Mouse (Mus musculus): Measurements from ENCODE around the gene Vamp5.

Vamp5 gene

GRCm38 (mm10) chr6:72380131-72380770 is at the start of gene Vamp5:
Gene Vamp5, minus strand, starts transcription at chr6:72380468.
- peak; percentile 61 for DNase-seq (ENCODE audit: extremely low spot score, low spot score)

DNA sequence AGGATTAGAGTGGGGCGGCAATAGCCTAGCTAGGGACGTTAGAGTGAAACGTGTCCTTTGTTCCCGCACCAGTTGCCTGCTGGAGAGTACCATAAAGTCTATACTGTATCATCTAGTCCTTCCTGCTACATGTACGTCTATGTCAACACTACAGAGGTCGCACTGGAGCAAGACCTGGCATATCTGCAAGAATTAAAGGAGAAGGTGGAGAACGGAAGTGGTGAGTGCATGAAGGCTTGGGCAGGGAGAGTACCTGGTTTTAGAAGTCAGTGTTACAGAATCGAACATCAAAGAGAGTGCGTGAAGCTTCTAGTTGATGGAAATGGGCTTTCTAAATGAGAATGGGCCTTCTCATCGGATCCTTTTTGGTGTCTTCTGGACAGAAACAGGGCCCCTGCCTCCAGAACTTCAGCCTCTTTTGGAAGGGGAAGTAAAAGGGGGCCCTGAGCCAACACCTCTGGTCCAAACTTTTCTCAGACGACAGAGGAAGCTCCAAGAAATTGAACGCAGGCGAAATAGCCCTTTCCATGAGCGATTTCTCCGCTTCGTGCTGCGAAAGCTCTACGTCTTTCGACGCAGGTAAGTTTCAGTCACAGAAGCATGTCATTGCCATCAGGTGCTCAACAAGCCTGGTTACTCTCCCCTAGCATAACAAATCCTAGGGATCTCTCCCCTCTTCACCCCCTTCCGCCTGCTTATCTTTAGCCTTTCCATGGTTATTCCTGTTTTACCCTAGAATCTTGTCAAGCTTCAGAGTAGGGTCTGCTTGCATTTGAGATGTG is 49.0 kb upstream of the Vamp5 start:
- DNase-seq (ENCODE audit: extremely low spot score, low spot score) = no peak

GRCm38 (mm10) chr6:72428036-72428435 is 47.8 kb upstream of the Vamp5 start:
- DNase-seq (ENCODE audit: extremely low spot score, low spot score) = peak; percentile 70

GRCm38 (mm10) chr6:72425646-72426045 is 45.4 kb upstream of the Vamp5 start:
- no peak for DNase-seq (ENCODE audit: extremely low spot score, low spot score)

- no peak for DNase-seq (ENCODE audit: extremely low spot score, low spot score)
Observed at GRCm38 (mm10) chr6:72420901-72421300, 40.6 kb upstream of the Vamp5 start.

GRCm38 (mm10) chr6:72419806-72420205 is 39.5 kb upstream of the Vamp5 start:
- no peak for DNase-seq (ENCODE audit: extremely low spot score, low spot score)

DNA sequence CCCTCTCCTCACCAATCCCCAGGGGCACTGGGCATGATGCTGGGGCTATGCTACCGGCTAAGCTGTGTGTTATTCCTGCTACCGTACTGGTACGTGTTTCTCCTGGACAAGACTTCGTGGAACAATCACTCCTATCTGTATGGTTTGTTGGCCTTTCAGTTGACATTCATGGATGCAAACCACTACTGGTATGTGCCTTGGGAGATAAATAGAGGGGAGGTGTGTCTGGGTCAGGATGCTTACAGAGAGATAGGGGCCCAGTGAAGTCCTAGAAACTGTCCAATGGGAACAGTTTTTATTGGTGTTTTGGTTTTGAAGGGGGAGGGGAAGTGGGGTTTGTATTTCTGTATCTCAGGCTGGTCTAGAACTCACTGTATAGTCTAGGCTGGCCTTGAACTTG is 38.0 kb upstream of the Vamp5 start:
- DNase-seq (ENCODE audit: extremely low spot score, low spot score) = no peak

DNA sequence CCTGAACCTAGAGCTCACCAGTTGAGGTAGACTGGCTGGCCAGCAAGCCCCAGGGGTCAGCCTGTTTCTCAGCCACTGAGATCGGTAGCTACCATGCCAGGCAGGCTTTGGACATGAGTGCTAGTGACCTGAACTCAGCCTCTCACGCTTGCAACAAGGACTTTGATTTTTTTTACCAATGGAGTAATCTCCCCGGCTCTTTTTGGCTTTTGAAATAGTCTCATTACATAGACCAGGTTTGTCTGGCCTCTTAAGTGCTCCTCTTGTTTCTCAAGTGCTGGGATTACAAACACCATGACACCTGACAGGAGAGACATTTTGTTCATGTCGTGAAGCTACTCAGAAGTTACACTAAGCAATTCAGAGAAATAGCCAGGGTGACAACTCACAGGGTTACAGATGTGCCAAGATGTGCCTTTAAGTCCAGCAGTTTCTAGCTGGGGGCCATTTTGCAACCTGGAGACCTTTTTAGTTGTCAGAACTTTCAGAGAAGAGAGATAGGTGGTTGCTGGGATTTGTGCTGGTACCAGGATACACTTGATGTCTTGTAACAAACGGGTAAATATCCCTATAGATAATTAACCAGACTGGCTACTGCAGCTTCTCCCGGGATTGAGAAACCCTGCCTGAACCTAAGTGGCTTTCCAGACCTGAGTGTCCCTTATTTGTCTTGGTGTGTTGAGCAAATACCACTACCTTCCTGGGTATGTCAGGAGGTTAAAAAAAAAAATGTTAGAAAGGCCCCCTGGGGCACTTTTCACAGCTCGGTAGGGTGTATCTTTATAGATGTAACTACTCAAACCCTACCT is 35.9 kb upstream of the Vamp5 start:
- DNase-seq (ENCODE audit: extremely low spot score, low spot score) = no peak

GRCm38 (mm10) chr6:72415181-72415580 is 34.9 kb upstream of the Vamp5 start:
- no peak for DNase-seq (ENCODE audit: extremely low spot score, low spot score)

GRCm38 (mm10) chr6:72414076-72414756 is 33.9 kb upstream of the Vamp5 start, which contains the start of gene Ggcx:
Gene Ggcx, plus strand, starts transcription at chr6:72414308.
- DNase-seq (ENCODE audit: extremely low spot score, low spot score) = peak; percentile 93

GRCm38 (mm10) chr6:72410518-72410917 is 30.2 kb upstream of the Vamp5 start:
- no peak for DNase-seq (ENCODE audit: extremely low spot score, low spot score)

DNA sequence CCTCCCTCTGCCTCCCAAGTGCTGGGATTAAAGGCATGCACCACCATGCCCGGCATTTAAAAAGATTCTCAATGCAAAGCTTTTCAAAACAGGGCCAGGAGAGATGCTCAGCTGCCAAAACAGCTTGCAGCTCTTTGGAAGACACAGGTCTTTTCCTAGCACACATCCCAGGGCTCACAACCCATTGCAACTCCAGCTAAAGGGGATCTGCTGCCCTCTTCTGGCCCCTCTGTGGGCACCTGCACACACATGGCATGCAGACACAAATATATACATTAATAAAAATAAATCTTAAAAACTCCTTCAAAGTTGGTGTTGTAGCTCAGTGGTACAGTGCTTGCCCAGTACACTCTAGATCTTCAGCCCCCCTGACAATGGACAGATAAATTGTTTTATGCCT is 29.7 kb upstream of the Vamp5 start:
- DNase-seq (ENCODE audit: extremely low spot score, low spot score) = no peak

DNA sequence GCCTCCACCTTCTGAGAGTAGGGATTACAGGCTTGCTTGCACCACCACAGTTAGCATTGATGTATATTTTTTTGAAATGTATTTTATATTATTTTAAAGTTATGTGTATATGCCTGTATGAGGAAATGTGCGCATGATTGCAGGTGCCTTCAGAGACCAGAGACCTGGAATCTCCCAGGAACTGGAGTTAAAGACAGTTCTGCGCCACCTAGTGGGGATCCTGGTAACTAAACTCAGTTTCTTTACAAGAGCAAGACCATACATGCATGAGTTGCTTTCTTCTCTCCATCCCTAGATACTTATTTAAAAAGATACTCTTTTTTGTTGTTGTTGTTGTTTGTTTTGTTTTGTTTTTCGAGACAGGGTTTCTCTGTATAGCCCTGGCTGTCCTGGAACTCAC is 29.3 kb upstream of the Vamp5 start:
- DNase-seq (ENCODE audit: extremely low spot score, low spot score) = peak; percentile 64

DNA sequence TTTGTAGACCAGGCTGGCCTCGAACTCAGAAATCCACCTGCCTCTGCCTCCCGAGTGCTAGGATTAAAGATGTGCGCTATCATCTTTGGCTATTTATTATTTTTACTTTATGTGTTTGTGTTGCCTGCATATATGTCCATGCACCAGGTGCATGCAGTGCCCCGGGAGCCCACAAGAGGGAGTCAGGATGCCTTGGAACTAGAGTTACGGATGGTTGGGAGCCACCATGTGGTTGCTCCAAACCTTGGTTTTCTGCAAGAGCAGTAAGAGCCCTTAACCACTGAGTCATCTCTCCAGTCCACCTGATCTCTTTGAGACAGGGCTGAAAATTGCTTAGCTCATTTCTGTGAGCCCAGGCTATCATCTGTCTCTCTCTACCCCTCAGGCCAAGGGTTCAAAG is 26.9 kb upstream of the Vamp5 start:
- peak; percentile 93 for DNase-seq (ENCODE audit: extremely low spot score, low spot score)

- DNase-seq (ENCODE audit: extremely low spot score, low spot score) = no peak
Observed at GRCm38 (mm10) chr6:72405356-72405755, 25.1 kb upstream of the Vamp5 start.

GRCm38 (mm10) chr6:72401875-72402274 is 21.6 kb upstream of the Vamp5 start:
- DNase-seq (ENCODE audit: extremely low spot score, low spot score) = peak; percentile 65

- peak; percentile 44 for DNase-seq (ENCODE audit: extremely low spot score, low spot score)
Observed at GRCm38 (mm10) chr6:72399967-72400366, 19.7 kb upstream of the Vamp5 start.

DNA sequence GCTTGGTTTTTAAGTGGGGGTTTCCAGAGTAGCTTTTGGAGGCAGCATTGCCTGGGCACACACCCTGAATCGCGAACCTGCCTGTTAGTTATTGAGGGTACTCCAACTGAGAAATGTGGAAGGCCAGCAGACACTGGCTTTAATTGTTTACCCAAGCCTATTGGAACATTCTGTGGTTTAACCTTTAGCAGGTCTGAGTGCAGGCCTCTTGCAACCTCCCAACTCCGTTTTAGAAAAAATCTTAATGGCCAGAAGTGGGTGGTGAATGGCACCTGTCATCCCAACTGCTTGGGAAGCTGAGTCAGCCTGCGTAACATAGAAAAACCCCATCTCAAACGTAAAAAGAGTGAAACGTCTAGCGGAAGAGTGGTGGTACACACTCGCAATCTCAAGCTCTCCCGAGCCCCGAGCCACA is 16.6 kb upstream of the Vamp5 start:
- no peak for DNase-seq (ENCODE audit: extremely low spot score, low spot score)

GRCm38 (mm10) chr6:72392341-72392740 is 12.1 kb upstream of the Vamp5 start:
- no peak for DNase-seq (ENCODE audit: extremely low spot score, low spot score)

DNA sequence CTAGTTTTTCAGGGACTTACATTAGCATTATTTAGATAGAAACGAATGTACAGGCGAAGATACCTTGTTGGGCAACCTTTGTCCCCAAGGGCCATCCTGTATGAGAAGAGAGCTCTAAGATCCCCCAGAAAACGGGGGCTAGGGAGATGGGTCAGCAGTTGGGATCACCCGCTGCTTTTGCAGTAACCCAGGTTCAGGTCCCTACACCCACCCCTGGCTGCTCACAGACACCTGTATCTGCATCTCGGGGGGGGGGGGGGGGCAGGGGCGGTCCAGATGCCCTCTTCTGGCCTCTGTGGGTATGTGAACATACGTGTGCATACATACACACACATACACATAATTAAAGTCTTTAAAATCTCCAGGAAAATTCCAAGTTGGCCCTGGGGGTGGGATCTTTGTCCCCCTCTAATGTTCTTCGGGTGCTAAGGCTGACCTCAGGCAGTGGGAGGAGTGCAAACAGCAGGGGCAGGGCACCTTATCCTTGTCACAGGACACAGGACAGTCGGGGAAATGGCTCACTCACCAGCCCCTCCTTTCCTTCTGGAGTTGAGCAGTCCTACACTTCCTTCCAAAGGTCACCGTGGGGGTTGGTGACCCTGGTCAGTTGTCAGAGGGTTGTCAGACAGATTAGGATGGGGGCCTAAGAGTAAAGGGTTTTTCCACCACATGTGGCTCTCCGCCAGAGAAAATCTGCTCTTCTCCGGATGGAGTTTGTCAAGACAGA is 10.7 kb upstream of the Vamp5 start:
- DNase-seq (ENCODE audit: extremely low spot score, low spot score) = peak; percentile 55

All from neural tube, embryonic 10.5 days (tissue).